Mouse (Mus musculus): ENCODE results near the gene Tmem132a. TPM values are rescaled to one million over a fixed set of nuclear protein-coding genes. Genes with fewer than 3 reads are reported as not detected.

Gene Tmem132a
- total RNA-seq, 1 experiment from 2014 or later = 0.46 TPM

Other genes with a start within 250 kb of the Tmem132a start
- gene Vwce, start 235.7 kb downstream of the Tmem132a start, total RNA-seq (2017) = not detected in 2 replicates
- not detected in 2 replicates for gene Pga5, start 191.9 kb downstream of the Tmem132a start, total RNA-seq (2017)
- 6.5 and 11.5 TPM in 2 replicates for gene Vps37c, start 181.2 kb downstream of the Tmem132a start, total RNA-seq (2017)
- gene Cd5, start 130.9 kb downstream of the Tmem132a start, total RNA-seq (2017) = 0.53 TPM in 1 of 2 replicates, not detected in the other
- gene Cd6, start 39.9 kb downstream of the Tmem132a start, total RNA-seq (2017) = 0.46 and 0.87 TPM in 2 replicates
- gene Slc15a3, start 30.2 kb downstream of the Tmem132a start, total RNA-seq (2017) = 0.39 TPM in 1 of 2 replicates, not detected in the other
- gene Tmem109, start 12.1 kb upstream of the Tmem132a start, total RNA-seq (2017) = 16.2 and 24.7 TPM in 2 replicates
- 121 and 140 TPM in 2 replicates for gene Prpf19, start 25.3 kb upstream of the Tmem132a start, total RNA-seq (2017)
- gene Zp1, start 50.7 kb upstream of the Tmem132a start, total RNA-seq (2017) = not detected in 2 replicates
- 0.23 TPM in 1 of 2 replicates, not detected in the other for gene Ptgdr2, start 67.2 kb upstream of the Tmem132a start, total RNA-seq (2017)
- gene Ccdc86, start 79.3 kb upstream of the Tmem132a start, total RNA-seq (2017) = 13.9 and 21.4 TPM in 2 replicates
- gene Ms4a10, start 104.7 kb upstream of the Tmem132a start, total RNA-seq (2017) = not detected in 2 replicates
- not detected in 2 replicates for gene Ms4a15, start 123.3 kb upstream of the Tmem132a start, total RNA-seq (2017)
- gene Ms4a18, start 148.1 kb upstream of the Tmem132a start, total RNA-seq (2017) = not detected in 2 replicates
- gene Ms4a8a, start 211.2 kb upstream of the Tmem132a start, total RNA-seq (2017) = not detected in 2 replicates